Mouse (Mus musculus) gastrocnemius, adult 18-20 months (tissue): Measurements from ENCODE around the gene Fam129a. TPM values are rescaled to one million over a fixed set of nuclear protein-coding genes. Genes with fewer than 3 reads are reported as not detected.

ENCODE experiments used
- DNase-seq: peaks from one replicate; pipeline ENCODE4 v3.0.0; 2021; ENCODE audit warnings: low spot score
- total RNA-seq, 2 experiments: library from RNA; stranded (reverse); gene quantifications; 2 replicates each; pipeline ENCODE4 v1.2.3; 2021

Fam129a gene
- total RNA-seq, 2 experiments from 2014 or later = 9.1 to 12.0 TPM

- peak; percentile 30 for DNase-seq
These were observed 90.9 kb downstream of the Fam129a start for GRCm38 (mm10) chr1:151661684-151662439.

GRCm38 (mm10) chr1:151662958-151663357 is 92.0 kb downstream of the Fam129a start:
- DNase-seq = no peak

- DNase-seq = no peak
These were observed 93.4 kb downstream of the Fam129a start for GRCm38 (mm10) chr1:151664384-151664783.

GRCm38 (mm10) chr1:151664837-151665431 is 93.9 kb downstream of the Fam129a start:
- no peak for DNase-seq

- no peak for DNase-seq
These were observed 96.5 kb downstream of the Fam129a start for GRCm38 (mm10) chr1:151667351-151668074.

- no peak for DNase-seq
These were observed 99.1 kb downstream of the Fam129a start for GRCm38 (mm10) chr1:151670006-151670591.

GRCm38 (mm10) chr1:151675684-151676083 is 104.7 kb downstream of the Fam129a start:
- no peak for DNase-seq

- DNase-seq = no peak
These were observed 106.3 kb downstream of the Fam129a start for GRCm38 (mm10) chr1:151677185-151677809.

- DNase-seq = no peak
These were observed 107.0 kb downstream of the Fam129a start for GRCm38 (mm10) chr1:151677975-151678374.

- DNase-seq = no peak
These were observed 108.2 kb downstream of the Fam129a start for GRCm38 (mm10) chr1:151679153-151679552.

GRCm38 (mm10) chr1:151679883-151680613 is 109.1 kb downstream of the Fam129a start:
- DNase-seq = no peak

- no peak for DNase-seq
These were observed 110.0 kb downstream of the Fam129a start for GRCm38 (mm10) chr1:151680971-151681370.

GRCm38 (mm10) chr1:151682896-151683295 is 111.9 kb downstream of the Fam129a start:
- DNase-seq = no peak

- DNase-seq = peak; percentile 64
These were observed 113.5 kb downstream of the Fam129a start for GRCm38 (mm10) chr1:151684451-151684892.

- no peak for DNase-seq
These were observed 114.0 kb downstream of the Fam129a start for GRCm38 (mm10) chr1:151684978-151685377.

- DNase-seq = no peak
These were observed 114.8 kb downstream of the Fam129a start for GRCm38 (mm10) chr1:151685666-151686309.

GRCm38 (mm10) chr1:151686696-151687095 is 115.7 kb downstream of the Fam129a start:
- peak; percentile 76 for DNase-seq

- DNase-seq = no peak
These were observed 118.0 kb downstream of the Fam129a start for GRCm38 (mm10) chr1:151689032-151689431.

- DNase-seq = no peak
These were observed 118.6 kb downstream of the Fam129a start for GRCm38 (mm10) chr1:151689561-151689960.

- DNase-seq = peak; percentile 49
These were observed 119.1 kb downstream of the Fam129a start for GRCm38 (mm10) chr1:151690061-151690460.
